Mouse (Mus musculus) limb, embryonic 11.5 days (tissue): ENCODE measurements around the gene Scn8a. TPM values are rescaled to one million over a fixed set of nuclear protein-coding genes. Genes with fewer than 3 reads are reported as not detected.
A peak's percentile ranks its signal among the peaks of the same experiment; 100 is the strongest.

Source experiments
- ATAC-seq: fragments of 200-750 bp; cut with Nextera tagmentation; 2 replicates; pipeline ENCODE4 v1.8.0; 2017; ENCODE audit warnings: low read depth; ENCODE audit not compliant: insufficient number of reproducible peaks, low FRiP score, low TSS enrichment
- DNase-seq: peaks from one replicate; pipeline ENCODE4 v3.0.0-alpha.2; 2015; ENCODE audit warnings: low spot score
- H3K27ac ChIP-seq: fragments of 300-500 bp; sonication (generic); replicated peaks from 2 replicates; pipeline ENCODE4 v1.5.1; 2014; ENCODE audit warnings: low read depth, mild to moderate bottlenecking, low read length
- H3K27me3 ChIP-seq: fragments of 300-500 bp; sonication (generic); 2 replicates; pipeline ENCODE4 v1.6.1; 2014; ENCODE audit warnings: mild to moderate bottlenecking, low read length, mixed read lengths; ENCODE audit not compliant: control insufficient read depth, insufficient read depth
- H3K36me3 ChIP-seq: fragments of 300-500 bp; sonication (generic); 2 replicates; pipeline ENCODE4 v1.6.1; 2014; ENCODE audit warnings: mild to moderate bottlenecking, low read length, moderate library complexity, mixed read lengths; ENCODE audit not compliant: control insufficient read depth, insufficient read depth
- H3K4me1 ChIP-seq: fragments of 300-500 bp; sonication (generic); 2 replicates; pipeline ENCODE4 v1.6.1; 2014; ENCODE audit warnings: low read length, mixed read lengths; ENCODE audit not compliant: control insufficient read depth, insufficient read depth
- H3K4me2 ChIP-seq: fragments of 300-500 bp; sonication (generic); 2 replicates; pipeline ENCODE4 v1.6.1; 2014; ENCODE audit warnings: low read depth, mild to moderate bottlenecking, moderate library complexity; ENCODE audit not compliant: severe bottlenecking
- H3K4me3 ChIP-seq: fragments of 300-500 bp; sonication (generic); 2 replicates; pipeline ENCODE4 v1.5.1; 2014; ENCODE audit warnings: low read depth, low read length
- H3K9ac ChIP-seq: fragments of 300-500 bp; sonication (generic); 2 replicates; pipeline ENCODE4 v1.6.1; 2014; ENCODE audit warnings: mild to moderate bottlenecking, low read length
- H3K9me3 ChIP-seq: fragments of 300-500 bp; sonication (generic); 2 replicates; pipeline ENCODE4 v1.6.1; 2016; ENCODE audit warnings: low read length; ENCODE audit not compliant: control insufficient read depth
- WGBS: fragments of 180-500 bp; shearing (Covaris S2); extraction: QIAGEN DNeasy Blood & Tissue Kit; methylation state at CpG from one replicate; pipeline ENCODE4 v1.1.7; 2014; 5-methylcytosine and 5-hydroxymethylcytosine counted together
- polyA plus RNA-seq: library from polyadenylated mRNA; unstranded; fragments of >200 nt; fragmentation: Nextera tagmentation; extraction: Ambion mirVana; gene quantifications from 2 replicates; pipeline ENCODE4 v1.2.1, GENCODE M21; 2014

The Scn8a gene
- polyA plus RNA-seq, 1 experiment from 2014 or later, result 4.5 TPM

DNA sequence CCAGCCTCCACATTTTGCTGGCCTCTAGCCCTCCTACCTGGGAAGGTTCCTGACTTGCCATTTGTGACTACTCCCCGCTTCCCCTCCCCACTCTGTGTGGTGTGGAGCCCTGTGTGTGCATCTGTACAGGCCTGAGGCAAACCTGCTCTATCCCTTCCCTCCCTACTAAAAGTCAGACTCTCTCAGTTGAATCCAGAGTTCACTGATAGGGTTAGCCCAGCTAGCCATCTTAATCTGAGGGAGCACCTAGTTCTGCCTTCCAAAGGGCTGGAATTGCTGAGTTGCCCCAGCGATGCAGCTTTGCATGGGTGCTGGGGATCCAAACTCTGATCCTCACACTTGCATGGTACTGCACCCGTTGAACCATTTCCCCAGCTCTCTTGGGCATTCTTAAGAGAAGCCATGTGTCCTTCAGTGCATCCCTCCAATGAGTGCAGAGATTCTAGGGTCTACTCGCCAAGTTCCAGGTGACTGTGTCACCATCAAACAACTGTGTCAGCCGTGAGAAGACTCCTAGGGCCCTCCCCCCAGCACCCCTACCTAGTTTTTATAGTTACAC lies 178.8 kb downstream of the Scn8a start:
- 40% methylated on average over 5 of the region's 5 CpGs for WGBS
- ATAC-seq (no peak), DNase-seq (no peak)
- Histone ChIP-seq H3K36me3 (peaks cover 2% of the 10 kb centered on the region; the same call in 1 of the 2 replicates), H3K9me3 (no peaks in the 10 kb centered on the region), H3K4me3 (no peak overlapping the region), H3K4me1 (peaks cover 20% of the 10 kb centered on the region), H3K27me3 (peaks cover 45% of the 10 kb centered on the region), H3K4me2 (no peak overlapping the region), H3K9ac (no peak overlapping the region), H3K27ac (no peak overlapping the region)

DNA sequence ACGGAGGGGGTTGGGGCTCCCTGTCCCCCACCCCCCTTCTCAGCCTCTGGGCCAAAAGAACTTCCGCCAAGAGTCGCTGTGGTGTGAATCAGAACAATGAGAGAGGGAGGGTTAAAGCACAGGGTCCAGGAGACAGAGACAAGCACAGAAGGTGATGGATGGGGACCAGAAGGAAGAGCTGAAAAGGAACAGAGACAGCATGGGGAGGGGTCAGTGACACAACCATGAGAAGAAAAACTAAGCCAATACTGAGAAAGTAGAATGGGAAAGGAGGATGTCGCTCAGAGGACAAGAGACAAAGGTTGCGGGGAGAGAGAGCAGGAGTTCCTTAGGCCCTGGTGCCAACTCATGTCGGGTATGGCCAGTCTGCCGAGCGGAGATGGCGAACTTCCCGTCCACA lies 182.2 kb downstream of the Scn8a start:
- WGBS, result 69% methylated on average over 10 of the region's 10 CpGs
- peaks cover 23% of the 10 kb centered on the region for H3K4me1 ChIP-seq

GRCm38 (mm10) chr15:101052560-101053501 lies 183.2 kb downstream of the Scn8a start:
- DNase-seq (peak; percentile 62), ATAC-seq (no peak)
- Histone ChIP-seq H3K9me3 (no peaks in the 10 kb centered on the region), H3K27ac (no peak overlapping the region), H3K4me1 (peaks cover 19% of the 10 kb centered on the region), H3K27me3 (peaks cover 25% of the 10 kb centered on the region), H3K4me2 (peak overlapping the region; percentile 64), H3K36me3 (peaks cover 2% of the 10 kb centered on the region; the same call in 1 of the 2 replicates), H3K4me3 (peak overlapping the region; percentile 22), H3K9ac (peak overlapping the region; percentile 34; the same call in 1 of the 2 replicates)
- 17% methylated on average over 103 of the region's 120 CpGs for WGBS

More for the DNA sequence above, 182.2 kb downstream of the Scn8a start:
- no peak overlapping the region for H3K27ac ChIP-seq
- peaks cover 31% of the 10 kb centered on the region for H3K27me3 ChIP-seq
- no peak overlapping the region for H3K9ac ChIP-seq
- no peak for ATAC-seq
- DNase-seq, result no peak
- no peaks in the 10 kb centered on the region for H3K9me3 ChIP-seq
- H3K4me2 ChIP-seq, result no peak overlapping the region
- peaks cover 2% of the 10 kb centered on the region; the same call in 1 of the 2 replicates for H3K36me3 ChIP-seq
- no peak overlapping the region for H3K4me3 ChIP-seq

- H3K9me3 ChIP-seq, result no peaks in the 10 kb centered on the region
- DNase-seq, result peak; percentile 61
- H3K36me3 ChIP-seq, result peaks cover 2% of the 10 kb centered on the region; the same call in 1 of the 2 replicates
- H3K4me2 ChIP-seq, result peak overlapping the region; percentile 64
- peaks cover 19% of the 10 kb centered on the region for H3K4me1 ChIP-seq
- WGBS, result 6% methylated on average over 64 of the region's 65 CpGs
- H3K27me3 ChIP-seq, result peaks cover 25% of the 10 kb centered on the region
- H3K9ac ChIP-seq, result peak overlapping the region; percentile 34; the same call in 1 of the 2 replicates
- no peak overlapping the region for H3K27ac ChIP-seq
- no peak for ATAC-seq
- H3K4me3 ChIP-seq, result peak overlapping the region; percentile 22
Observed at GRCm38 (mm10) chr15:101053832-101054459, 184.3 kb downstream of the Scn8a start.

DNA sequence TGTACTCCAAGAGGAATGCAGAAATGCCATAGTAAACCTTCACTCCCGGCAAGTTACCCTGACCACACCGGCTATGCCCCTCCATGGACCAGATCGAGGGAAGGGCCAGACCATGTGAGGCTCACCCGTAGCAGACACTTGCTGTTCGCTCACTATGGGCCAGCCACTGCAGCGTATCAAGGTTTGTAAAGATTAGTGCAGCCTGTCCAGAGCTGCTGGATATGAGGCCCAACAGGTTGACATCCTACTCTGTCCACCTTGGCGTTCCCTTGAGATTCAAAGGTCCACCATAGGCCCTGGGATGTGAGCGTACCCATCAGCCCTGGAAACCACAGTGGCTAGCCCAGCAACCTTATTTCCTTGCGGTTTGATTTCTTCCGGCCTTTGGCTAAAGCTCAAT lies 184.9 kb downstream of the Scn8a start:
- Histone ChIP-seq H3K4me2 (no peak overlapping the region), H3K9ac (no peak overlapping the region), H3K4me1 (peaks cover 19% of the 10 kb centered on the region), H3K9me3 (no peaks in the 10 kb centered on the region), H3K27ac (no peak overlapping the region), H3K36me3 (peaks cover 2% of the 10 kb centered on the region; the same call in 1 of the 2 replicates), H3K4me3 (no peak overlapping the region), H3K27me3 (peaks cover 25% of the 10 kb centered on the region)
- DNase-seq (no peak), ATAC-seq (no peak)
- 78% methylated on average over 10 of the region's 10 CpGs for WGBS

GRCm38 (mm10) chr15:101056225-101056624 lies 186.6 kb downstream of the Scn8a start:
- peaks cover 2% of the 10 kb centered on the region; the same call in 1 of the 2 replicates for H3K36me3 ChIP-seq
- H3K27ac ChIP-seq, result no peak overlapping the region
- 46% methylated on average over 10 of the region's 10 CpGs for WGBS
- H3K9me3 ChIP-seq, result no peaks in the 10 kb centered on the region
- no peak overlapping the region for H3K4me2 ChIP-seq
- ATAC-seq (0 out of 2 replicates have a peak, but pooled peaks have one; percentile 51), DNase-seq (peak; percentile 78)
- no peak overlapping the region for H3K4me3 ChIP-seq
- peaks cover 25% of the 10 kb centered on the region for H3K27me3 ChIP-seq
- peaks cover 19% of the 10 kb centered on the region for H3K4me1 ChIP-seq
- no peak overlapping the region for H3K9ac ChIP-seq

GRCm38 (mm10) chr15:101059570-101060279 lies 190.1 kb downstream of the Scn8a start:
- peaks cover 9% of the 10 kb centered on the region; the same call in 1 of the 2 replicates for H3K4me1 ChIP-seq
- H3K9ac ChIP-seq, result no peak overlapping the region
- H3K27ac ChIP-seq, result no peak overlapping the region
- H3K4me2 ChIP-seq, result no peak overlapping the region
- ATAC-seq (no peak), DNase-seq (no peak)
- H3K27me3 ChIP-seq, result peaks cover under 1% of the 10 kb centered on the region
- H3K4me3 ChIP-seq, result no peak overlapping the region
- 61% methylated on average over 9 of the region's 9 CpGs for WGBS
- no peaks in the 10 kb centered on the region for H3K9me3 ChIP-seq
- no peaks in the 10 kb centered on the region for H3K36me3 ChIP-seq
